Mouse (Mus musculus) brain, embryonic 14.5 days (tissue): ENCODE data around the gene Lamb1.

Experiments
- CTCF ChIP-seq: fragments of 200-500 bp; IDR thresholded peaks from 2 replicates; pipeline ENCODE4 v1.5.1; 2012; ENCODE audit warnings: inconsistent platforms, mild to moderate bottlenecking, moderate library complexity, borderline replicate concordance; ENCODE audit not compliant: insufficient read depth, insufficient read length; ENCODE audit errors: extremely low read depth
- POLR2A ChIP-seq: fragments of 200-500 bp; IDR thresholded peaks from 2 replicates; pipeline ENCODE4 v1.6.1; 2012; ENCODE audit warnings: mild to moderate bottlenecking, inconsistent platforms, borderline replicate concordance; ENCODE audit not compliant: poor library complexity, insufficient read depth, insufficient read length, severe bottlenecking; ENCODE audit errors: extremely low read depth

GRCm38 (mm10) chr12:31313136-31313535 is 48.1 kb downstream of the Lamb1 start:
- TF ChIP-seq POLR2A (no peak), CTCF (no peak)
